Mouse (Mus musculus): ENCODE measurements at regions not wholly inside any gene's neighbourhood (a gene's known extent, or its start where the extent isn't known, plus 50 kb on each side); places are given as distances from the start of the nearest gene placed in this dataset.
"Not testable (repeated sequence)": the region's sequence is repeated elsewhere in the genome, so short reads cannot be mapped to it uniquely, and the experiment has no call there.

DNA sequence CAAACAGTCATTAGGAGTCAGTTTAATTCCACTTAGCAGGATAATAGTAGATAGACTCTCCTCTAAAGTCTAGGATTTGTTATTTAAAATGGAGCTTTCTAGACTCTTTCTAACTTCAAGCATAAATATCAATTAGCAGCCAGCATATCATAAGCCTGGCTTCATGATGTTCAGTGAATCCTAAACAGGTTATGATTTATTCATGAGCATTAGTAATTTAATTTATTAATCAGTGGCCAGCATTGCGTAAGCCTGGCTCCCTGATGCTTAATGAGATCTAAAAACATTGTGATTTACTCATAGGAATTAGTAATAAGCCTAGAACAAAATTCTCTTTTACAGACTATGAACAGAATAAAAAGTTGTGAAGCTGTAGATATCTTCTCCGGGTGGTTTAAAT lies 64.6 kb upstream of the Rmdn2 start:
- DNase-seq (ENCODE audit: low read depth, low spot score), result no peak

DNA sequence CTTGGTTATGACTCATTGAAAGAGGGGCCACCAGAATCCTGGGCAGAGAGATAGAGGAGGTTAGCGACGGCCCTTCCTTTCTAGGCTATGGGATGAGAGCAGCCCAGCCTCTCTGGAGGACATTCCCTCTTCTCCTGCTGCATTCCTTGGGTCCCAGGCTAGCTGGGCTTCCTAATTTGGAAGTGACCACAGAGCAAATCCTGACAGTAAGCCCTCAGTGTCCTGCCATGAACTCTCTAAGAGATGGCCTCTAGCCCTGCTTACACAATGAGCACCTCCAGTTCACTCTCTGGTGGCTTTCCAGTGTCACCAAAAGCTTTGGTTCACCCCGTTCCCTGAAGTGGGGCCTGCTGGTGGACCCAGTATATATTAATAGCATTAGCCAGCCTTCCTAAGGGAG lies 64.1 kb upstream of the Rmdn2 start:
- DNase-seq (ENCODE audit: low read depth, low spot score), result no peak

DNA sequence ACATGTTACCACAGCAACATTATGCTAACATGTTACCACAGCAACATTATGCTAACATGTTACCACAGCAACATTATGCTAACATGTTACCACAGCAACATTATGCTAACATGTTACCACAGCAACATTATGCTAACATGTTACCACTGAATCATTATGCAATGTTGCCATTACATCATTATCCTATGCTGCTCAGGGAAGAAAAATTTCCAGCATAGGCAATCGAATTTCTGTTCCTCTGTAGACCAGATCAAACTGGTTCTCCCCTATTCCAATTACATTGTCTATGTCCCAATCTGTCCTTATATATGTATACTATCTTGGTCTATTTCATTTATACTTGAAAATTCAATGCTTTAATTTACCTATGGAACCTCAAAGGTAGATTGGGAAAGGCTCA lies 61.3 kb upstream of the Rmdn2 start:
- not testable (repeated sequence) for DNase-seq (ENCODE audit: low read depth, low spot score)

DNA sequence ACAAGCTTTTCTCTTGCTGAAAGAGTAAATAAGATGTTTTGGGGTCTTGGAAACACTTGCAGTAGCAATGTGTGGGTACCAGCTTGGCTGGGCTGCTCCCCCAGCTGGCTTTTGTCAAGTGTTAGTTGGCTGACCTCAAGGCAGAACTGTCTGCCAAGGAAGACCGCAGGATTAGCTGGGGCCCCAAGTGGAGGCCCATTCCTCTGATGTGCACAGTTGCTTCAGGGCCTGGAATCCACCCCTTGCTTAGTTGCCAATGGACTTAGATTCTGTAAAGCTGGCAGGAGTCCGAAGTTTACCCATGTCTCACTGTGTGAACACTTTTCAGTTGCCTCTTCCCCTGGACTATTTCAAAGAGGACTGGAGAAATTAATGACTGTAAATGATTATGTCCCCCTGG lies 57.8 kb upstream of the Rmdn2 start:
- no peak for DNase-seq (ENCODE audit: low read depth, low spot score)

DNA sequence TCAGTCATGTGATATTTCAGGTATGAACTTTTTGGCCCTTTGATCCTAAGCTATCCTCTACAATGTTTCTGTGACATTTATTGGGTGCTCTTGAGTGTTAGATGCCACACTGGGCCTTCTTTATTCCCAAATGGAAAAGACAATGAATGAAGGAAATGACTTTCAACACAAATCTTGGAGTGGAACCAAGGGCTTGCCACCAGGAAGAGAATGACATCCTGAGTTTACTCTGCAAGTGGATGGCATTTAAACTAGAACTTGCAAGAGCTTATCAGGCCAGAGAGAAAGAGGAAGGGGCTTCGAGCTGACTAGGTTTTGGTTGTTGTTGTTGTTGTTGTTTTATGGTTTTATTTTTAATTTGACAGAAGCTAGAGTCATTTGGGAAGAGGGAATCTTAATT lies 56.1 kb upstream of the Rmdn2 start:
- DNase-seq (ENCODE audit: low read depth, low spot score), result no peak
